Mouse (Mus musculus) testis, adult 2 months (tissue): ENCODE results near the gene Celf5.

Experiments used
- CTCF ChIP-seq: fragments of 200-500 bp; IDR thresholded peaks from 2 replicates; pipeline ENCODE4 v1.5.1; 2012; ENCODE audit warnings: low read depth, mild to moderate bottlenecking, inconsistent platforms, low read length, moderate library complexity; ENCODE audit not compliant: control insufficient read depth, insufficient read depth, insufficient replicate concordance
- POLR2A ChIP-seq: fragments of 200-500 bp; IDR thresholded peaks from 2 replicates; pipeline ENCODE4 v1.6.1; 2012; ENCODE audit warnings: low read depth, mild to moderate bottlenecking, inconsistent platforms, low read length, moderate library complexity; ENCODE audit not compliant: control insufficient read depth

DNA sequence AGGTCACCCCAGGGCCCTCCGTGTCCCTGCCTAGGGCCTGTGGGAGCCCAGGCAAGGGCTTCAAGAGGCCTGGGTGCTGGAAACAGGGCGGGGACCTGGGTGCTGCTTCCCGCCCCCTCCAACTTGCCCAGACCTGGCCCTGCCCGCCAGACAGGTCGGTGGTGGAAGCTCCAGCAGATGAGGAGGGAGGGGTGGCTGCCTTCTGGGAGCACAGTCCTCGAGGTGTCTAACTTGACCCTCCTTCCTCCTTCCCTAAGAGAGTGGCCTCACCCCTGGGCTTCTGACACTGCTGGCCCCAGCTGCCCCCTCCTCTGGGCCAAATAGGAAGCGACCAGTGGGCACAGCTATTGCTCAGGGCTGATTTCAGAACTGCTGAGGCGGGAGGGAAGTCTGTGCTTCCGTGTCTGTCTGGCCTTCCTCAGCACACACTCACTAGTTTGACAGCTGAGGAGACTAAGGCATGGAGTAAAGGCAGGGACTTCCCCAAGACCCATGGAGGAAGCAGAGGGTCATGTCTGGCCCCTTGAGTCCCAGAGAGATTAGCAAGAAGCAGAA, 41.6 kb upstream of the Celf5 start, which contains the start of gene Gna15:
- TF ChIP-seq CTCF (no peak), POLR2A (no peak)
